In the genomic region with DNA sequence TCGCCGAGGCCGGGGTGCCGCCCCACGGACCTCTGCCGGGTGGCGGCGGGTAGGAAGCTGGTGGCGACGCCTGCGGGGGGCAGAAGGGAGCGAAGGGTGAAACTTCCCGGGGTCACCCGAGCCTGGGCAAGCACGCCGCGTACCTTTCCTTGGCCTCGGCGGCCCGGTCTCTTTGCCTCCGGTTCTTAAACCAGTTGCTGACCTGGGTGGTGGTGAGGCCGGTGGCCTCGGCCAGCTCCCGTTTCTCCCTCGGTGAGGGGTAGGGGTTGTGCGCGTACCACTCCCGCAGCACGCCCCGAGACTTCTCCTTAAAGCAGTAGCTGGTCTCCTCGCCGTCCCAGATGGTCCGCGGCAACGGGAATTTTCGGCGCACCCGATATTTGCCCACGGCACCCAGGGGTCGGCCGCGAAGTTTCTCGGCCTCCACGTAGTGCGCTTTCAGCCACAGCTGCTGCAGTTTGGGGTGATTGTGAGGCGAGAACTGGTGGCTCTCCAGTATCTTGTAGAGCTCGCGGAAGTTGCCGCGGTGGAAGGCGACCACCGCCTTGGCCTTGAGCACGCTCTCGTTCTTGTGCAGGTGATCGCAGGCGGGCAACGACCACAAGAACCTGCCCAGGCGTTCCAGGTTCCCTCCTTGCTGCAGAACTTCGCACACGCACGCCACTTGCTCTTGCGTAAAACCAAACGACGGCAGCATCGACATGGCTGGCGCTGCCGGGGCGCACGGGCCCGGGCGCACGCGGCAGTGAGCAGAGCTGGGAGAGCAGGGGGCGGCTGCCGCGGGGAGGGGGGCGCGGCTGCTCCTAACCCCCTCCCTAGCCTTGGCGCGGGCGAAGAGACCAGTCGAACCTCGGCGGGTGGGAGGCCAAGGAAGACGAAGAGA, we compare ENCODE assay signal across 8 mouse cellular contexts. TPM values are rescaled to one million over a fixed set of nuclear protein-coding genes. Genes with fewer than 3 reads are reported as not detected.
DNase-seq lines count a peak whose midpoint lies in the region; ATAC-seq and TF ChIP-seq lines count a peak whose summit lies in the region.

No protein-coding gene starts in this region.

- H3K27me3 ChIP-seq in E14TG2a.4 (ENCODE audit: insufficient read depth, low read length) = peaks cover 89% of the 10 kb centered on the region
- peaks cover 95% of the 10 kb centered on the region for H3K27me3 ChIP-seq in forebrain, embryonic 15.5 days
- H3K27me3 ChIP-seq in midbrain, embryonic 16.5 days (ENCODE audit: control insufficient read depth, insufficient read depth, low read depth, low read length) = peaks cover 83% of the 10 kb centered on the region

- no peak for TF ChIP-seq CTCF in E14TG2a.4 (conservative IDR thresholded peaks at IDR 0.05; ENCODE audit: low read length)

- WGBS in forebrain, embryonic 15.5 days = under 1% methylated on average over 85 of the region's 85 CpGs
- under 1% methylated on average over 85 of the region's 85 CpGs for WGBS in midbrain, embryonic 16.5 days

- H3K4me1 ChIP-seq in E14TG2a.4 (replicated peaks; ENCODE audit: low read depth, low read length) = peaks cover 39% of the 10 kb centered on the region
- peaks cover 30% of the 10 kb centered on the region for H3K4me1 ChIP-seq in forebrain, embryonic 15.5 days
- H3K4me1 ChIP-seq in midbrain, embryonic 16.5 days (ENCODE audit: control insufficient read depth, insufficient read depth, low read length) = peaks cover 5% of the 10 kb centered on the region; the same call in 1 of the 2 replicates

- H3K27ac ChIP-seq in forebrain, embryonic 15.5 days (replicated peaks) = no peak overlapping the region
- H3K27ac ChIP-seq in midbrain, embryonic 16.5 days (ENCODE audit: low read length) = no peak overlapping the region

- no peak for ATAC-seq in forebrain, embryonic 15.5 days (replicated peaks)
- peak; percentile 33; the same call in 1 of the 2 replicates for ATAC-seq in midbrain, embryonic 16.5 days

- peaks cover 12% of the 10 kb centered on the region for H3K36me3 ChIP-seq in E14TG2a.4 (ENCODE audit: insufficient read depth, low read length)
- no peaks in the 10 kb centered on the region for H3K36me3 ChIP-seq in forebrain, embryonic 15.5 days
- no peaks in the 10 kb centered on the region for H3K36me3 ChIP-seq in midbrain, embryonic 16.5 days (ENCODE audit: control insufficient read depth, insufficient read depth, low read length)

- H3K9me3 ChIP-seq in E14TG2a.4 (ENCODE audit: low read length) = no peaks in the 10 kb centered on the region
- H3K9me3 ChIP-seq in forebrain, embryonic 15.5 days = no peaks in the 10 kb centered on the region
- no peaks in the 10 kb centered on the region; the same call in 1 of the 2 replicates for H3K9me3 ChIP-seq in midbrain, embryonic 16.5 days (replicated peaks; ENCODE audit: control insufficient read depth, low read length, poor library complexity, severe bottlenecking)

- peak overlapping the region; percentile 44 for H3K4me2 ChIP-seq in forebrain, embryonic 15.5 days (replicated peaks)
- H3K4me2 ChIP-seq in midbrain, embryonic 16.5 days (ENCODE audit: low read length) = peak overlapping the region; percentile 49

- H3K9ac ChIP-seq in forebrain, embryonic 15.5 days (replicated peaks) = no peak overlapping the region
- H3K9ac ChIP-seq in midbrain, embryonic 16.5 days (ENCODE audit: low read depth, low read length) = no peak overlapping the region

- DNase-seq in kidney, adult 18-20 months = peak; percentile 18
- DNase-seq in kidney, adult 9 months = no peak
- DNase-seq in induced T-regulatory cell, adult 2 months (ENCODE audit: low read depth) = peak; percentile 43
- DNase-seq in T-cell, adult 2 months (ENCODE audit: low spot score) = no peak
- DNase-seq in cerebellum, adult 11-12 months = no peak

- H3K4me3 ChIP-seq in E14TG2a.4 (replicated peaks; ENCODE audit: low read length) = peak overlapping the region; percentile 81
- peak overlapping the region; percentile 31 for H3K4me3 ChIP-seq in forebrain, embryonic 15.5 days
- peak overlapping the region; percentile 25 for H3K4me3 ChIP-seq in midbrain, embryonic 16.5 days (ENCODE audit: low read depth, low read length)

RNA-seq across cellular contexts. Expression of gene Six1, which starts 7.7 kb away (rescaled TPM):
- 0.25 and 0.29 TPM in 2 replicates for polyA plus RNA-seq in forebrain, embryonic 15.5 days (2015; fragmentation: Nextera tagmentation; extraction: Ambion mirVana)
- polyA plus RNA-seq in midbrain, embryonic 16.5 days (2015; fragmentation: Nextera tagmentation; extraction: Ambion mirVana) = 0.41 and 0.62 TPM in 2 replicates

Comparison
In these comparisons a context has a peak if more than half of its experiments do, and no peak if none do; other contexts are left out.
1. DNase-seq: peak in kidney, adult 18-20 months (single experiment) and induced T-regulatory cell, adult 2 months (single experiment); none in kidney, adult 9 months (single experiment), T-cell, adult 2 months (single experiment) and cerebellum, adult 11-12 months (single experiment).
2. H3K4me3 ChIP-seq: peak in every context shown above with its lines; median percentile 81 in E14TG2a.4; 31 in forebrain, embryonic 15.5 days; 25 in midbrain, embryonic 16.5 days.